Mouse (Mus musculus) small intestine, adult 2 months (tissue): ENCODE measurements around the gene Cpt1a. TPM values are rescaled to one million over a fixed set of nuclear protein-coding genes. Genes with fewer than 3 reads are reported as not detected.

Experiments used
- H3K27ac ChIP-seq: fragments of 200-500 bp; 2 replicates; pipeline ENCODE4 v1.5.1; 2012; ENCODE audit warnings: low read depth, low read length, control low read depth, inconsistent platforms; ENCODE audit not compliant: insufficient read depth
- H3K27me3 ChIP-seq: fragments of 200-500 bp; 2 replicates; pipeline ENCODE4 v1.6.1; 2012; ENCODE audit warnings: mild to moderate bottlenecking, moderate library complexity, low read length, inconsistent platforms; ENCODE audit not compliant: control insufficient read depth, insufficient read depth
- H3K36me3 ChIP-seq: fragments of 200-500 bp; 2 replicates; pipeline ENCODE4 v1.6.1; 2012; ENCODE audit warnings: mild to moderate bottlenecking, low read length, control low read depth, inconsistent platforms; ENCODE audit not compliant: control insufficient read depth, insufficient read depth
- H3K4me1 ChIP-seq: fragments of 200-500 bp; 2 replicates; pipeline ENCODE4 v1.6.1; 2012; ENCODE audit warnings: low read length, inconsistent platforms, mixed read lengths; ENCODE audit not compliant: control insufficient read depth, insufficient read depth, insufficient read length
- H3K4me3 ChIP-seq: fragments of 200-500 bp; 2 replicates; pipeline ENCODE4 v1.5.1; 2012; ENCODE audit warnings: low read depth, mild to moderate bottlenecking, control low read depth, inconsistent platforms, low read length, moderate library complexity
- CTCF ChIP-seq: fragments of 200-500 bp; IDR thresholded peaks from 2 replicates; pipeline ENCODE4 v1.5.1; 2012; ENCODE audit warnings: low read depth, mild to moderate bottlenecking, control low read depth, inconsistent platforms, low read length, moderate library complexity, mixed read lengths; ENCODE audit not compliant: insufficient replicate concordance, insufficient read length; ENCODE audit errors: extremely low read depth
- POLR2A ChIP-seq: fragments of 200-500 bp; IDR thresholded peaks from 2 replicates; pipeline ENCODE4 v1.6.1; 2012; ENCODE audit warnings: low read depth, mild to moderate bottlenecking, control low read depth, inconsistent platforms, low read length, moderate library complexity
- WGBS: fragments of 180-500 bp; shearing (Covaris S2); methylation state at CpG from one replicate; pipeline ENCODE4 v1.1.7; 2018; 5-methylcytosine and 5-hydroxymethylcytosine counted together
- polyA plus RNA-seq: library from polyadenylated mRNA; depleted of rRNA; stranded (reverse); fragments of >200 nt; gene quantifications from 2 replicates; pipeline ENCODE4 v1.2.3, GENCODE M21; 2012

The Cpt1a gene
- polyA plus RNA-seq, 1 experiment, result 92.1 TPM

DNA sequence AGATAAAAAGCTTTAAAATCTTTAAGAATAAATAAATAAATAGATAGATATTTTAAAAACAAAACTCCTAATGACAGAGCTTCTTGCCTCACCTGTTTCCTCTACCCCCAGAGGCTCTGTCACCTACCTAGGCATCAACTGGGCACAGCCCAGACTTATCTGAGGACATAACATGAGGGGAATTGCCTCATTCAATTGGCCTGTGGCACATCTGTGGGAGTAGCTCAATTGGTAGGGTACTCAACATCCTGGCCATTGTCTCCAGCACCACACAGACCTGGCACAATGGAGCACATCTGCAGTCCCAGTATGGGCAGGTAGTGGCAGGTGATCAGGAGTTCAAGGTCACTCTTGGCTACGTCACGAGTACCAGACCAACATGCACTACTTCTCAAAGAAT is 2.8 kb upstream of the Cpt1a start:
- Histone ChIP-seq H3K27ac (peak overlapping the region; percentile 82), H3K4me3 (no peak overlapping the region), H3K4me1 (peaks cover 18% of the 10 kb centered on the region), H3K36me3 (no peaks in the 10 kb centered on the region), H3K27me3 (no peaks in the 10 kb centered on the region)
- TF ChIP-seq CTCF, result no peak
- TF ChIP-seq POLR2A, result no peak
- 23% methylated on average over 2 of the region's 2 CpGs for WGBS

DNA sequence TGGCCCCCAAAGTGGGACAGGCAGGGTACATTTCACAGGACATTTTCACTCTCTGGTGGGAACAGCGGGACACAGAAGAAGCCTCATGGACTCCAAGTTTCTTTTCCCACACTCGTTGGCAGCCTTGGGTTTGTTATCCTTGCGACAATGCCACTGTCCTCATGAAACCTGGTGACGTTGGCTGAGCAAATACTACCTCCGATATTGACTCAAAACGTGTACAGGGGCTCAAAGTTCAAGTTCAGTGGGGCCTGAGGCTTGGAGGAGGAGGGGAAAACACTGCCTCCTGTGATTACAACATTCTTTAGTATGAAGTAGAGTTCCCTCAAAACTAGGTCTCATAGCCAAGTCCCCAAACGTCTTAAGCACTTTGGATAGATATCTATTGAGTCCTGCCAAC is 2.0 kb upstream of the Cpt1a start:
- H3K4me1 ChIP-seq, result peaks cover 18% of the 10 kb centered on the region
- WGBS, result 24% methylated on average over 7 of the region's 7 CpGs
- TF ChIP-seq POLR2A, result no peak
- TF ChIP-seq CTCF, result no peak
- peak overlapping the region; percentile 82 for H3K27ac ChIP-seq
- no peak overlapping the region for H3K4me3 ChIP-seq
- H3K27me3 ChIP-seq, result no peaks in the 10 kb centered on the region
- no peaks in the 10 kb centered on the region for H3K36me3 ChIP-seq

DNA sequence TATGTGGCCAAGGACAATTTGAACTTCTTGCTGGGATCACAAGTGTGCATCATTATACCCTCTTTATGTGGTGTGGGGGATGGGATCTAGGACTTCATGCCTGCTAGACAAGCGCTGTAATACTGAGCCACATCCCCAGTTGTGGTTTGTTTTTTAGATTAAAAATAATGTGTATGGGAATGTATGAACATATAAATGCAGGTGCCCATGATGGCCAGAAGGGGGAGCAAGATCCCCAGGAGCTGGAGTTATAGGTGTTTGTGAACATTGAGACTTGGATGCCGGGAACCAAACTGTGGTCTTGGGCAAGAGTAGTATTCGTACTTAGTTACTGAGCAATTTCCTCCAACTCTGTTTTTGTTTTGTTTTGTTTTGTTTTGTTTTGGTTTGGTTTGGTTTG is 1.3 kb upstream of the Cpt1a start:
- Histone ChIP-seq H3K4me3 (no peak overlapping the region), H3K36me3 (no peaks in the 10 kb centered on the region), H3K4me1 (peaks cover 20% of the 10 kb centered on the region), H3K27ac (peak overlapping the region; percentile 98; the same call in 1 of the 2 replicates), H3K27me3 (no peaks in the 10 kb centered on the region)
- WGBS, result 60% methylated on average over 3 of the region's 3 CpGs
- TF ChIP-seq POLR2A (no peak), CTCF (peak; percentile 61; the same call in 1 of the 2 replicates)

DNA sequence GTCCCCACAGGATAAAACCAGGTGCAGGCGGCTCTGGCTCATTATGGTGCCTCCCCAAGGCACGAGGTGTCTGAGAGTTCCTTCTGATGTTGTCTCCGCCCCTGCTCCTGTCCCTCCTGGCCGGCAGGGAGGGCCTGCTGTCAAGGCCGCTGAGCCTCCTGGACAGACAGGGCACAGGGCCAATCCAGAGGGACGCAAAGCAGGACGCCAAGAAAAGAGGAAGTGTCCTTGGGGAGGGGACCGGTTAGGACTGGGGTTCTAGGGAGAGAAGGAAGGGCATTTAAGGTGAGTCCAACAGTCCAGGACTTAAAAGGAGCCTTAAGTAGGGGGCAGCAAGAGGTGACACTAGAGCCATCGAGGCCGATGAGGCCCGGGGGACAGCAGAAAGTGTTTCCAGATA is 517 bp upstream of the Cpt1a start:
- H3K27me3 ChIP-seq, result no peaks in the 10 kb centered on the region
- H3K36me3 ChIP-seq, result no peaks in the 10 kb centered on the region
- peaks cover 27% of the 10 kb centered on the region for H3K4me1 ChIP-seq
- TF ChIP-seq CTCF, result peak; percentile 20; the same call in 1 of the 2 replicates
- peak; percentile 29 for TF ChIP-seq POLR2A
- peak overlapping the region; percentile 84 for H3K4me3 ChIP-seq
- peak overlapping the region; percentile 98 for H3K27ac ChIP-seq
- 2% methylated on average over 11 of the region's 11 CpGs for WGBS

DNA sequence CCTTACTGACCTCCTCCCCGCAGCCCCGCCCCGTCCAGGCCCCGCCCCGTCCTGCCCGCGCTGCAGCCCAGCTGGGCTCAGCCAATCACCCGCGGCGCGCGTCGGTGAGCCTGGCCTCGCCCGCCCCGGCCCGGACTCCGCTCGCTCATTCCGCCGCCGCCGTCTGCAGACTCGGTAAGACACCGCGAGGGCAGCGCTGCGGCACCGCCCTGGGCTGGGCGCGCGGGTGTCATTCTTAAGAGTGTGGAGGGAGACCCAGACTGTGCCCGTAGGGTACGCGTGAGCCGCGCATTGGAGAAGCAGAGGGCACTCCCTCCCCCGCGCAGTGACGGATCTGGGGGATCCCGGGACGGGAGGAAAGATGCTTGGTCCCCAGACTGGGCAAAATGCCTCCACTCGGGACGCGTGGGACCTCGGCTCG is 1.1 kb downstream of the Cpt1a start:
- Histone ChIP-seq H3K4me1 (peaks cover 29% of the 10 kb centered on the region), H3K4me3 (peak overlapping the region; percentile 84), H3K36me3 (no peaks in the 10 kb centered on the region), H3K27ac (peak overlapping the region; percentile 98), H3K27me3 (no peaks in the 10 kb centered on the region)
- WGBS, result 1% methylated on average over 47 of the region's 47 CpGs
- peak; percentile 97 for TF ChIP-seq POLR2A
- TF ChIP-seq CTCF, result no peak

DNA sequence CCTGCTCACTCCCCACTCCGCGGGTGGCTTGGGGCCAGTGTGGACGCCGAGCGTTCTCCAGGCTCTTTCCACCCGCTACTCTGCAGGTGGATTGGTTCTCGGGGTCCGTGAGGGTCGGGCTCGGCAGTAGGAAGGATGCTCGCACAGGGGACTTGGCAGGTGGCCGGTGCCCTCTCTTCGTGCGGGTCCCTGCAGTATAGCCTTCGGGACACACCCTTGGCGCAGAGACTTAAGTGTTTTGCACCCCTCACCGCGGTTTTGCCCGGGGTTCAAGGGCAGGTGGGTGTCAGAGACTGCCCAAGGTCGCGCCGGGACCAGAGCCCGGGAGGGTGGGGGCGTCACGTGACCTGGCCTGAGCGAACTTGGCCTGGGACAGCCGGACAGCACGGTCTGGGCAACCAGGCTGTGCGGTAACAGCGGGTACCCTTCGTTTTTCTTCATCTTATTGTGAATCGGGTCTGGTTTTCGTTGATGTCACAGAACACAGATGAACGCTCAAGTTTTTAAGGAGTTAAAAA is 1.7 kb downstream of the Cpt1a start:
- Histone ChIP-seq H3K27me3 (no peaks in the 10 kb centered on the region), H3K4me3 (peak overlapping the region; percentile 84), H3K27ac (peak overlapping the region; percentile 98), H3K36me3 (no peaks in the 10 kb centered on the region), H3K4me1 (peaks cover 29% of the 10 kb centered on the region)
- TF ChIP-seq CTCF, result no peak
- TF ChIP-seq POLR2A, result no peak
- WGBS, result under 1% methylated on average over 34 of the region's 34 CpGs

DNA sequence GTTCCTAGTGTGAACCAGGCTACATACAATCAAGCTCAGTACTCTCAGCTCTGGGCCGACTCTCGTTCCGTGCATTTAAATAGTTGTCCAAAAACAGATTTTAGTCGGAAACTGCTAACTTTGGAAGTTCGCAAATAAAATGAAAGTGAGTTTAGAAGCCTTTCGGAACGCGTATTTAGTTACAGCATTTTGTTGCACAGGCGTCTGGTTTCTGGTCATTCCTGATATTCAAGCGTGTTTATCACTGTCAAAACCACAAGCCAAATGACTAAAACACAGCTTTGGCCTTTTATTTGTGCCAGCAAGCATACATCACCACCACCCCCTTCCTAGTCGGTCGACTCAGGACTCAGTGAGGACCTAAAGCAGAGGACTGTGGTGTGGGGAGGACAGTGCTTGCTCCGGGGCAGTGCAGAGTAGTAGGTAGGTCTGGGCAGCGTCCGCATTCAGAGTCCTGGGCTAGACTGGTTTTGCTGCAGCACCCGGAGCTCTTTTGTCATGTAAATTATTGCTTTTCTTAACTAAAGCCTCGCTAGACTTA is 2.2 kb downstream of the Cpt1a start:
- Histone ChIP-seq H3K4me1 (peaks cover 25% of the 10 kb centered on the region), H3K4me3 (peak overlapping the region; percentile 84), H3K27me3 (no peaks in the 10 kb centered on the region), H3K36me3 (no peaks in the 10 kb centered on the region), H3K27ac (peak overlapping the region; percentile 98)
- no peak for TF ChIP-seq POLR2A
- no peak for TF ChIP-seq CTCF
- WGBS, result under 1% methylated on average over 17 of the region's 17 CpGs
